Mouse (Mus musculus) ES-E14 (cell line): ENCODE data around the gene Bag5.

Experiments used
- CHD2 ChIP-seq: IDR thresholded peaks from 2 replicates; pipeline ENCODE4 v1.6.1; 2014; ENCODE audit warnings: mild to moderate bottlenecking, low read depth, low read length, inconsistent platforms
- HCFC1 ChIP-seq: IDR thresholded peaks from 2 replicates; pipeline ENCODE4 v1.6.1; 2012; ENCODE audit warnings: low read length, inconsistent platforms, borderline replicate concordance; ENCODE audit not compliant: insufficient read depth
- MAFK ChIP-seq: IDR thresholded peaks from 2 replicates; pipeline ENCODE4 v1.6.1; 2014; ENCODE audit warnings: mild to moderate bottlenecking, low read depth, low read length, inconsistent platforms; ENCODE audit not compliant: insufficient read depth
- ZC3H11A ChIP-seq: IDR thresholded peaks from 2 replicates; pipeline ENCODE4 v1.6.1; 2012; ENCODE audit warnings: low read depth, mild to moderate bottlenecking, inconsistent platforms, low read length, borderline replicate concordance
- ZNF384 ChIP-seq: IDR thresholded peaks from 2 replicates; pipeline ENCODE4 v1.6.1; 2012; ENCODE audit warnings: low read depth, low read length, inconsistent platforms

- no peak for TF ChIP-seq ZNF384
- no peak for TF ChIP-seq ZC3H11A
- TF ChIP-seq MAFK, result no peak
- no peak for TF ChIP-seq HCFC1
- TF ChIP-seq CHD2, result no peak
These were observed 17.9 kb downstream of the Bag5 start for GRCm38 (mm10) chr12:111694880-111695804.
